20 mouse cellular contexts compared by ENCODE assay signal in genomic region chr19:44257377-44257966, GRCm38 (mm10). TPM values are rescaled to one million over a fixed set of nuclear protein-coding genes. Genes with fewer than 3 reads are reported as not detected.
"Had no signal": no experiment of that assay in that cellular context is flagged by ENCODE, and none has a peak within 500 bp of the region (broad histone marks: within the 10 kb centered on the region; RNA-seq: fewer than 3 reads in every experiment).

No protein-coding gene starts in this region.

- DNase-seq: lung, adult 18-20 months; lung, embryonic 14.5 days; lung, postnatal 10 days; lung, postnatal 4 days; midbrain, embryonic 14.5 days; retina, postnatal 1 day; right cerebral cortex, adult 18-20 months; right cerebral cortex, postnatal 25 days; thymus, postnatal 14 days; thymus, postnatal 36 days had no signal

- ATAC-seq: midbrain, embryonic 16.5 days had no signal

- H3K27ac ChIP-seq: midbrain, embryonic 10.5 days; midbrain, embryonic 12.5 days; neural tube, embryonic 13.5 days; neural tube, embryonic 15.5 days; stomach, embryonic 15.5 days; stomach, postnatal 0 days had no signal

- H3K9ac ChIP-seq: lung, embryonic 14.5 days; midbrain, embryonic 12.5 days; neural tube, embryonic 13.5 days; neural tube, embryonic 15.5 days; stomach, embryonic 15.5 days had no signal

- H3K4me3 ChIP-seq: midbrain, embryonic 10.5 days; midbrain, embryonic 12.5 days; myocyte; neural tube, embryonic 13.5 days; neural tube, embryonic 15.5 days; stomach, embryonic 15.5 days had no signal

- H3K4me2 ChIP-seq: lung, embryonic 14.5 days; midbrain, embryonic 12.5 days; neural tube, embryonic 13.5 days; neural tube, embryonic 15.5 days; stomach, embryonic 15.5 days had no signal

- H3K4me1 ChIP-seq: midbrain, embryonic 12.5 days; neural tube, embryonic 13.5 days; neural tube, embryonic 15.5 days; stomach, embryonic 15.5 days had no signal

- H3K36me3 ChIP-seq: midbrain, embryonic 10.5 days; midbrain, embryonic 12.5 days; neural tube, embryonic 13.5 days; neural tube, embryonic 15.5 days; stomach, embryonic 15.5 days had no signal

- H3K27me3 ChIP-seq: midbrain, embryonic 12.5 days; neural tube, embryonic 13.5 days; neural tube, embryonic 15.5 days; stomach, embryonic 15.5 days had no signal

- H3K9me3 ChIP-seq: midbrain, embryonic 10.5 days; midbrain, embryonic 12.5 days; neural tube, embryonic 13.5 days; neural tube, embryonic 15.5 days; stomach, embryonic 15.5 days had no signal

RNA-seq across cellular contexts. Expression of gene Scd3, which starts 54.4 kb away (rescaled TPM):
- total RNA-seq: megakaryocyte-erythroid progenitor cell, adult 5-6 weeks had no signal
- polyA plus RNA-seq: spleen, adult 2 months had no signal
